Mouse (Mus musculus) forebrain, embryonic 15.5 days (tissue): ENCODE measurements around the gene Dyrk3. TPM values are rescaled to one million over a fixed set of nuclear protein-coding genes. Genes with fewer than 3 reads are reported as not detected.
A peak's percentile ranks its signal among the peaks of the same experiment; 100 is the strongest.

ENCODE experiments used
- ATAC-seq: fragments of 200-750 bp; cut with Nextera tagmentation; replicated peaks from 2 replicates; pipeline ENCODE4 v1.8.0; 2017; ENCODE audit warnings: mild to moderate bottlenecking, moderate TSS enrichment, moderate library complexity
- H3K27ac ChIP-seq: fragments of 300-500 bp; sonication (generic); replicated peaks from 2 replicates; pipeline ENCODE4 v1.5.1; 2015; ENCODE audit warnings: mild to moderate bottlenecking, inconsistent platforms
- H3K27me3 ChIP-seq: fragments of 300-500 bp; sonication (generic); 2 replicates; pipeline ENCODE4 v1.6.1; 2015; ENCODE audit warnings: inconsistent platforms
- H3K36me3 ChIP-seq: fragments of 300-500 bp; sonication (generic); 2 replicates; pipeline ENCODE4 v1.6.1; 2015; ENCODE audit warnings: mild to moderate bottlenecking, inconsistent platforms
- H3K4me1 ChIP-seq: fragments of 300-500 bp; sonication (generic); 2 replicates; pipeline ENCODE4 v1.6.1; 2015; ENCODE audit warnings: inconsistent platforms
- H3K4me2 ChIP-seq: fragments of 300-500 bp; sonication (generic); replicated peaks from 2 replicates; pipeline ENCODE4 v1.6.1; 2015; ENCODE audit warnings: mild to moderate bottlenecking, inconsistent platforms
- H3K4me3 ChIP-seq: fragments of 300-500 bp; sonication (generic); 2 replicates; pipeline ENCODE4 v1.5.1; 2015; ENCODE audit warnings: mild to moderate bottlenecking, inconsistent platforms
- H3K9ac ChIP-seq: fragments of 300-500 bp; sonication (generic); replicated peaks from 2 replicates; pipeline ENCODE4 v1.6.1; 2015; ENCODE audit warnings: mild to moderate bottlenecking, inconsistent platforms
- H3K9me3 ChIP-seq: fragments of 300-500 bp; sonication (generic); 2 replicates; pipeline ENCODE4 v1.6.1; 2016; ENCODE audit warnings: inconsistent platforms
- WGBS: fragments of 180-500 bp; shearing (Covaris S2); methylation state at CpG from one replicate; pipeline ENCODE4 v1.1.7; 2015; ENCODE audit warnings: mixed read lengths; 5-methylcytosine and 5-hydroxymethylcytosine counted together
- polyA plus RNA-seq: library from polyadenylated mRNA; unstranded; fragments of >200 nt; fragmentation: Nextera tagmentation; extraction: Ambion mirVana; gene quantifications from 2 replicates; pipeline ENCODE4 v1.2.1, GENCODE M21; 2015

Dyrk3 gene
- polyA plus RNA-seq, 1 experiment from 2014 or later, result 20.8 TPM

- Histone ChIP-seq H3K27me3 (no peaks in the 10 kb centered on the region), H3K4me2 (no peak overlapping the region), H3K9me3 (no peaks in the 10 kb centered on the region), H3K4me3 (no peak overlapping the region), H3K4me1 (no peaks in the 10 kb centered on the region), H3K9ac (no peak overlapping the region), H3K36me3 (peaks cover 16% of the 10 kb centered on the region), H3K27ac (no peak overlapping the region)
- 77% methylated on average over 10 of the region's 10 CpGs for WGBS
- no peak for ATAC-seq
Observed at GRCm38 (mm10) chr1:131123522-131124265, 14.4 kb downstream of the Dyrk3 start.

GRCm38 (mm10) chr1:131121987-131122386 lies 16.2 kb downstream of the Dyrk3 start:
- Histone ChIP-seq H3K27me3 (no peaks in the 10 kb centered on the region), H3K4me3 (no peak overlapping the region), H3K4me2 (no peak overlapping the region), H3K27ac (no peak overlapping the region), H3K36me3 (peaks cover 3% of the 10 kb centered on the region; the same call in 1 of the 2 replicates), H3K9me3 (no peaks in the 10 kb centered on the region), H3K4me1 (peaks cover 5% of the 10 kb centered on the region), H3K9ac (no peak overlapping the region)
- no peak for ATAC-seq
- 43% methylated on average over 3 of the region's 3 CpGs for WGBS

- Histone ChIP-seq H3K4me3 (no peak overlapping the region), H3K9ac (no peak overlapping the region), H3K4me1 (peaks cover 12% of the 10 kb centered on the region), H3K27me3 (no peaks in the 10 kb centered on the region), H3K4me2 (no peak overlapping the region), H3K27ac (no peak overlapping the region), H3K36me3 (no peaks in the 10 kb centered on the region), H3K9me3 (no peaks in the 10 kb centered on the region)
- no peak for ATAC-seq
- 60% methylated on average over 2 of the region's 2 CpGs for WGBS
Observed at GRCm38 (mm10) chr1:131119026-131119425, 19.1 kb downstream of the Dyrk3 start.

- no peak for ATAC-seq
- Histone ChIP-seq H3K4me3 (no peak overlapping the region), H3K4me2 (no peak overlapping the region), H3K9me3 (no peaks in the 10 kb centered on the region), H3K9ac (no peak overlapping the region), H3K27me3 (no peaks in the 10 kb centered on the region), H3K4me1 (peaks cover 12% of the 10 kb centered on the region), H3K27ac (no peak overlapping the region), H3K36me3 (no peaks in the 10 kb centered on the region)
- WGBS, result 60% methylated on average over 10 of the region's 10 CpGs
Observed at GRCm38 (mm10) chr1:131118530-131118929, 19.6 kb downstream of the Dyrk3 start.

- peak overlapping the region; percentile 32; the same call in 1 of the 2 replicates for H3K9ac ChIP-seq
- no peak overlapping the region for H3K4me3 ChIP-seq
- peak overlapping the region; percentile 94 for H3K27ac ChIP-seq
- WGBS, result 29% methylated on average over 13 of the region's 13 CpGs
- no peaks in the 10 kb centered on the region for H3K27me3 ChIP-seq
- no peaks in the 10 kb centered on the region for H3K9me3 ChIP-seq
- no peaks in the 10 kb centered on the region for H3K36me3 ChIP-seq
- peak; percentile 75 for ATAC-seq
- H3K4me2 ChIP-seq, result peak overlapping the region; percentile 8; the same call in 1 of the 2 replicates
- peaks cover 12% of the 10 kb centered on the region for H3K4me1 ChIP-seq
Observed at GRCm38 (mm10) chr1:131116430-131117011, 21.6 kb downstream of the Dyrk3 start.

GRCm38 (mm10) chr1:131115932-131116331 lies 22.2 kb downstream of the Dyrk3 start:
- peak; percentile 62 for ATAC-seq
- Histone ChIP-seq H3K27ac (peak overlapping the region; percentile 94; the same call in 1 of the 2 replicates), H3K36me3 (no peaks in the 10 kb centered on the region)

GRCm38 (mm10) chr1:131112576-131112975 lies 25.6 kb downstream of the Dyrk3 start:
- no peaks in the 10 kb centered on the region for H3K9me3 ChIP-seq
- 41% methylated on average over 6 of the region's 6 CpGs for WGBS

More at GRCm38 (mm10) chr1:131115932-131116331, 22.2 kb downstream of the Dyrk3 start:
- no peak overlapping the region for H3K4me2 ChIP-seq
- WGBS, result 12% methylated on average over 6 of the region's 6 CpGs
- H3K27me3 ChIP-seq, result no peaks in the 10 kb centered on the region
- H3K9ac ChIP-seq, result no peak overlapping the region
- peaks cover 12% of the 10 kb centered on the region for H3K4me1 ChIP-seq
- no peaks in the 10 kb centered on the region for H3K9me3 ChIP-seq
- H3K4me3 ChIP-seq, result no peak overlapping the region

GRCm38 (mm10) chr1:131110525-131111106 lies 27.5 kb downstream of the Dyrk3 start:
- Histone ChIP-seq H3K27me3 (no peaks in the 10 kb centered on the region), H3K9me3 (no peaks in the 10 kb centered on the region), H3K27ac (no peak overlapping the region), H3K4me3 (no peak overlapping the region), H3K9ac (no peak overlapping the region), H3K4me1 (no peaks in the 10 kb centered on the region; the same call in 1 of the 2 replicates), H3K4me2 (no peak overlapping the region), H3K36me3 (no peaks in the 10 kb centered on the region)
- ATAC-seq, result no peak
- WGBS, result 79% methylated on average over 12 of the region's 12 CpGs

More at GRCm38 (mm10) chr1:131112576-131112975, 25.6 kb downstream of the Dyrk3 start:
- Histone ChIP-seq H3K27ac (no peak overlapping the region), H3K4me3 (no peak overlapping the region), H3K9ac (no peak overlapping the region), H3K36me3 (no peaks in the 10 kb centered on the region), H3K4me1 (peaks cover 12% of the 10 kb centered on the region), H3K27me3 (no peaks in the 10 kb centered on the region), H3K4me2 (no peak overlapping the region)
- ATAC-seq, result no peak

GRCm38 (mm10) chr1:131107575-131108308 lies 30.4 kb downstream of the Dyrk3 start:
- WGBS, result 62% methylated on average over 10 of the region's 10 CpGs
- H3K27ac ChIP-seq, result no peak overlapping the region
- no peak overlapping the region for H3K9ac ChIP-seq
- H3K4me1 ChIP-seq, result no peaks in the 10 kb centered on the region
- no peak overlapping the region for H3K4me2 ChIP-seq
- H3K36me3 ChIP-seq, result no peaks in the 10 kb centered on the region
- H3K9me3 ChIP-seq, result no peaks in the 10 kb centered on the region
- ATAC-seq, result no peak
- H3K4me3 ChIP-seq, result no peak overlapping the region
- no peaks in the 10 kb centered on the region for H3K27me3 ChIP-seq

GRCm38 (mm10) chr1:131103776-131104424 lies 34.2 kb downstream of the Dyrk3 start:
- H3K27ac ChIP-seq, result no peak overlapping the region
- WGBS, result 84% methylated on average over 10 of the region's 10 CpGs

GRCm38 (mm10) chr1:131100808-131101207 lies 37.3 kb downstream of the Dyrk3 start:
- ATAC-seq, result no peak
- Histone ChIP-seq H3K9me3 (no peaks in the 10 kb centered on the region), H3K36me3 (no peaks in the 10 kb centered on the region), H3K27ac (no peak overlapping the region), H3K4me1 (peaks cover 14% of the 10 kb centered on the region), H3K9ac (no peak overlapping the region), H3K4me2 (no peak overlapping the region), H3K4me3 (no peak overlapping the region), H3K27me3 (no peaks in the 10 kb centered on the region)
- 88% methylated on average over 1 of the region's 1 CpGs for WGBS

More at GRCm38 (mm10) chr1:131103776-131104424, 34.2 kb downstream of the Dyrk3 start:
- H3K9ac ChIP-seq, result no peak overlapping the region
- no peak overlapping the region for H3K4me2 ChIP-seq
- no peaks in the 10 kb centered on the region for H3K9me3 ChIP-seq
- no peaks in the 10 kb centered on the region for H3K27me3 ChIP-seq
- no peaks in the 10 kb centered on the region for H3K36me3 ChIP-seq
- H3K4me3 ChIP-seq, result no peak overlapping the region
- H3K4me1 ChIP-seq, result no peaks in the 10 kb centered on the region
- ATAC-seq, result no peak
